Mouse (Mus musculus): ENCODE data around the gene Mnx1.

The Mnx1 gene

DNA sequence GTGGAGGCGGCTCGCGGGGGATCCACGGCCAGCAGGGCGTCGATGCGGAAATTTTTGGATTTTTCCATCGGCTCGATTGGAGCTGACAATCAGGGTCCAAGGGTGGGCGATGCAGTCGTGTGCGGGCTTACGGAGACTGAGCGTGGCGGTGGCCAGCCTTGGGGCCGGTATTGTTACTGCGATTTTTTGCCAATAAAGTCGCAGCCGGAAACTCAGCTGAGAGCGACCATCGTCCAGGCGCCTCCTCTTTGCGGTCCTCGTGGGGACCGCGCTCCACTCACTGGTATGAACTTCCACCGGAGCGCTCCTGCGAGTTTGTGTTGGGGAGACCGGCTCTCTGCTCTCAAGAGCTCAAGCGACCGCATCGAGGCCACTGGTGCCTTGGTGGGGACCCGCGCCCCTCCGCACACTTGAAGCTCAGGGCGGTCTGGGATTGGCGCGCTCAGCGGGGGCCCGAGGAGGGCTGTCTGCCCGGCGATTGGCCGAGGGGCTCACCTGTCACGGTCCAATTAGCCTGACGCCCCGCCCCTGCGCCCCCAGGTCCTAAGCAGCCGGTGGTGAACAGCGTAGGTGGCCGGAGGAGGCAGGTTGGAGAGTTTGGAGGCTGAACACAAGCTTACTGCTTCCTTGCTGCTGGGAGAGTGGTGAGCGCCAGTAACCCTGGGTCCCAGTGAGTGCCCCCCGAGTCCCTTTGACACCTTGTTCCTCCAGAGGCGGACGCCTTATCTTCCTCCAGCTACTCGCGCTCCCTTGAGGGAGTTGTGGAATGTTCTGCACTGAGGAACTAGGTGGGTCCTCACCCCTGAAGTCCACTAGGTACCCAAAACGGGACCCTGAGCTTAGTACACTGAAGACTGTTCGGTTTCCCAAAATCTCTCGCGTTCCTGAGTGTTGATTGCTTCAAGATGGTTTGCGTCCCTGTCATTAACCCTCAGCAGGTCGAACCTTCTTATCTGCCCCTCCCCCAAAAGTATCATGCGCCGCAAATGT, at the start of gene Mnx1:
Gene Mnx1, minus strand, starts transcription at position 263 of the 990 bp plus-strand sequence.
- no peak for DNase-seq (ENCODE audit: low spot score in 2 of 2)

DNA sequence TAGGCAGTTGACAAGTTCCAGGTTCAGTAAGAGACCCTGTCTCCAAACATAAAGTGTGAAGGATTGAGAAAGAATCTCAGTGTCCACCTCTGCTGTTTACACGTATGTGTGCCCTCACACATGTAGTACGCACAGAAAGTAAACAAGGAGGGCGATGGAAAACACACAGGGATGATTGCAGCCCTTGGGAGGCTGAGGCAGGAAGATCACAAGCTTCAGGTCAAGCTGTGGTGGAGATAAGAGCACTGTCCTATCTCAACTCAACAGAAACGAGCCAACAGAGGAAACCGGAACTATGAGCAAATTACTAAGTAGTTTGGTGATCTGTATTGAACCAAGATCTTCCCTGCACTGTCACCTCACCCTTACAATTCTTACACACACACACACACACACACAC, 38.2 kb upstream of the Mnx1 start:
- DNase-seq (ENCODE audit: low spot score in 2 of 2) = no peak

DNA sequence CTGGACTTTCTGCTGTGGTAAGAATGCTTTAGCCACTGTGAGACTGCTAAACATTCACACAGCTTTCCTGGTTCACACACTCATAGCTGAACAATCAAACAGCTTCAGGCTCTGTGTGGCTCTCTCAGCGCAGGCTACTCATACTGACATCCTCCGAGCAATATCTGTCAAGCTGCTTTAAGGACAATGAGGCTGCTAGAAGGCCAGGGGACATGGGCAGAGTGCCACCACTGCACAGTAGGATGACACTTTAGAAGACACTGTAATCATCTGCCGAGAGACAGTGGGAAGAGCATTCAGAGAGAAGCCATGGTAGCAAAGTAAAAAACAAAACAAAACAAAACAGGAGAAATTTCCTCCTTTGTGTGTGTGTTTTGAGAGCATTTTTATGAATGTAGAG, 37.6 kb upstream of the Mnx1 start:
- DNase-seq (ENCODE audit: low spot score in 2 of 2) = no peak

DNA sequence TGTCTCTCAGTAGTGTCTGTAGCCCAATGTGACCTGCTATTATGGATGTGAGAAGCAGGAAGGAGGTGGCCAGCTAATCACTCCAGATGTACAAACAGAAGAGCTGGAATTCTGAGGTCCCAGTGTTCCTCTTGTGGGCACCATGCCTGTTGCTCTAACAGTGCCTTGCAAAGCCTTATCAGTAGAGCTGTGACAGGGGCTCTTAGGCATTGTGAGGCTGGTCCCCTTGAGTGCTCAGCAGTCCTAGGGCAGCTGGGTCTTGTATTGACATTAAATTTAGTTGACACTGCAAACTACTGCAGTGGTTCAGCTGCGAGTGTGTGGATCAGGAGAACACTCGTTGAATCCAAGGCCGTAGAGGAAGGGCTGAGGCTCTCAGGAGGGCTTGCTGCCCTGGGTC, 28.7 kb upstream of the Mnx1 start:
- DNase-seq (ENCODE audit: low spot score in 2 of 2) = no peak

DNA sequence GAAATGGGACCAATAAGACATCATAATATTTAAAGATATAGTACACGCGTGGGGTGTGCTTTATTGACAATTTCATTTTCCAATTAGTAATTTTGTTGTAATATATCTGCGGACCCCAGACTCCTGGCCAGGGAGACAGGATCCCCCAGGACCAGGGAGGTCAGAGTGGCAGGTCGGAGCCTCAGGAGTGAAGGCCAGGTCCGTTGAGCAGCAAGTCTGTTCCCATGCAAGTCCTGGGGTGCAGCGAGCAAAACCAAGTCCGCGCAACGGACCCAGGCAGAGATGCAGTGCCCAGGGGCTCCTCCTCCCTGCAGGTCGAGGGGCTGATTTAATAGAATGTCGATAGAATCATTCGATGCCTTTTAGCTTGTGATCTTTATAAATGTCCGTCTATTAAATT, 9.1 kb upstream of the Mnx1 start:
- no peak for DNase-seq (ENCODE audit: low spot score in 2 of 2)

DNA sequence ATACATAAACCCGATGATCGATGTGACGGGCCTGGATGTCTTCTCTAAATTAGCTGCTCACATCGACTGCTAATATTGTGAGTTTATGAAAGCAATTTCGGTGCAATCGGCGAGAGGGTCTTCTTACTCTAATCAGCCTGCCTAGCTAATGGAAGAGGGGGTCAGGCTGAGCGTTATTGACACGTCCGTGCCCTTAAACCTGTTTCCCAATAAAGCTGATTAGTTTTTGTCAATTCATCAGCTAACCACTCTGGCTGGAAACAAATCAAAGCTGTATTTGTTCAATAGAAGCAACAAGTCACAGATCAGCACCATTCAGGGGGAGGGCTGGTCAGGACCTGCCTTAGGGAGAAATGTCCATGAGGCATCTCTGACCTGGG, 7.7 kb upstream of the Mnx1 start:
- DNase-seq (ENCODE audit: low spot score in 2 of 2) = no peak

DNA sequence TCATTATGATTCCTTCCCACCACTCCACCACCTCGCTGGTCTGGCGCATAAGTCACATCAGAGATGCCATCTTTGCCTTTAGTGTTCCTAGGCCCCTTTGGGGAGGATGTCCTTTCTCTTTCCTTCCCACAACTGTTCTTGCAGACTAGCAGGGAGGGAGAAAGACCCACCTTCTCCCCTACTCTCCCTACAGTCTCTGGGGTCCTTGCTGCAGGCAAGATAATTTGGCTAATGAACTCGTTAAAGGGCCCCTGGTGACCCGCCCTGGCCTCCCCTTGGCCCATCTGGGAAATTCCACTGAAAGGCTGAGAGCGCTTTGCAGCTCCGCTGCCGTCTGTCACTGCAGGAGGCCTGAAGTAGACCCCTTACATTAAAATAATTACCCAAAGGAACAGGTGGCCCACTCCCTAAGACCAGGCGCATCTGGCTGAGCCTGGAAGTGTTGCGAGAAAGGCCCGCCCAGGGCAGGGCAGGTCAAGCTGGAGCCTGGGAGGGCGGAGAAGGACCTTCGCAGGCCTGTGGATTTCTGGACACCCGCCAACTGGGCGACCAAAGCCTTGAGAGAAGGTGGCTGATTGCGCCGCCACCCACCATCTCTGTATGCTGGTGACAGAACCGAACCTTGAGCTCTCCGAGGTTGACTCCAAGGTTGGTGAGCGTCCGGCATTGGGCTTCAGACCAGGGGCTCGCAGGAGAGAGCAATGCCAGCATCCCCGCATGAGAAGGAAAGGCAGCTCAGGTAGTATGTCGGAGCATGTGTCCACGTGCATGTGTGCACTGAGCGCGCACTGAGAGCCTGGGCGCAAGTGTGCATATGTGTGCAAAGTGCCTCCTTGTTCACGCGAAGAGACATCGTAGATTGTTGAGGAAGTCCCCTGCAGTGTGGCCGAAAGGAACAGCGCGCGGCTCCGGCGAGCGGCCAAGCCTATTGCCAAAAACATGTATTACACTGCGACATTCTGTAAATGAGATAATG, 7.0 kb upstream of the Mnx1 start:
- DNase-seq (ENCODE audit: low spot score in 2 of 2) = no peak

DNA sequence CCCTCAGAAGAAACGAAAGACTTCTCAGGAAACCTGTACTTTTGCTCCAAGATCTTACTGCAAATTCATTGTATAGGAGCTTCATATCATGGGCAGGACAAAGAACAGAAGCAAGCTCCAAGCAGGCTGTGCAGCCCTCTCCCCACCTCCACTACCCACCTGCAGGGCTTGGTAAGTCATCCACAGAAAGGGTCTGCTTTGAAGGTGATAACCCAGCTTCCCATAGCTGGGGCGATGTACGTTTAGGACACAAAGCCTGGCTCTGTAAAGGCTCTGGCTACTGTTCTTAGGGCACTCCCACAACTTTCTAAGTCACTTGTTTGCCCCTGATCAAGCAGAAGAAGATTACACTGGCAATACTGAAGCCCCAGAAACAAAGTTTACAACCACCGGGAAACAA, 5.5 kb upstream of the Mnx1 start:
- DNase-seq (ENCODE audit: low spot score in 2 of 2) = no peak

DNA sequence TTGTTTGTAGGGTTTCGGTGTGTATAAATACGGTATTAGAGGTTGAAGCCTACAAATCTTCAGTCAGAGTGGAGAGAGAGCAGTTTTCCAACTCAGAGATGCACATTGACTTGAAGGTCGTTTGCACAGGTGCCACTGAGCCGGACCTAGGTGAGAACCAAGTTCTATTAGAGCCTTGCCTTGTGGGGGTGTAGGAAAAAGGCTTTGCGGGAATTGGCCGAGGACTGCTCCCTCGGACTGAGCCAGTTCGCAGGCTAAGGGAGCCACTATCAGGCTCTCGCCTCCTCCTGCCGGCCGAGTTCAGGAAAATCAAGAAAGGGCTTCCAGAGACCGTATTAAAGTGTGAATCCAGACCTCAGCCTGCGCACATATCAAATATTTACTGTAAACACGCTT, 926 bp upstream of the Mnx1 start:
- no peak for DNase-seq (ENCODE audit: low spot score in 2 of 2)

DNA sequence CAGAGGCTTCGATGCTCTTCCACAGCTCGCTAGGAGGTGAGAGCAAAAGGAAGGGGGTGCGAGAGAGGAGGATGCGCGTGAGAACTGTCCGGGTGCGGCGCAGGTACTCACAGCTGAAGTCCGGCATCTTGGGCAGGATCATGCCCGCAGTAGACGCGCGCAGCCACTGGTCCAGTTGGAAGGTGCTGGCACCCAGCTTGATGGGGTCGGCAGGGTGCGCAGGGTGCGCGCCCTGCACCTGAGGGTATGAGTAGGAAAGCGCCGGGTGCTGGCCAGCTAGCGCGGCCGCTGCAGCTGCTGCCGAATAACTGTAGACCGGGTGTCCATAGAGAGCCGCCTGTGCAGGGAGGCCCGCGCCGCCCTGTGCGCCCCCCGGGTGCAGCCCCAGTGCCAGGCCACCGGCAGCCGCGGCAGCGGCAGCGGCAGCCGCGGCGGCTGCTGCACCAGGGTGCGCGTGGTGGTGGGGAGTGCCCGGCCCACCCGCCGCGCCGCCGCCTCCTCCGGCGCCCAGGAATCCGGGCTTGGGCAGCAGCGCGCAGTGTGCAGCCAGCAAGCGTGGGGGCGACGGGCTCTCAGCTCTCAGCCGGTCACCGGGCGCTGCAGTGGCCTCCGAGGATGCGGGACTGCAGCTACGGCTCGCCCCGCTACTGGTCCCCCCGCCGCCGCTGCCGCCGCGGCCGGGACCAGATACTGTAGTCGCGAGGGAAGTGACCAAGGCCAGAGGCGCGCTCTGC, 629 bp downstream of the Mnx1 start:
- no peak for DNase-seq (ENCODE audit: low spot score in 2 of 2)

DNA sequence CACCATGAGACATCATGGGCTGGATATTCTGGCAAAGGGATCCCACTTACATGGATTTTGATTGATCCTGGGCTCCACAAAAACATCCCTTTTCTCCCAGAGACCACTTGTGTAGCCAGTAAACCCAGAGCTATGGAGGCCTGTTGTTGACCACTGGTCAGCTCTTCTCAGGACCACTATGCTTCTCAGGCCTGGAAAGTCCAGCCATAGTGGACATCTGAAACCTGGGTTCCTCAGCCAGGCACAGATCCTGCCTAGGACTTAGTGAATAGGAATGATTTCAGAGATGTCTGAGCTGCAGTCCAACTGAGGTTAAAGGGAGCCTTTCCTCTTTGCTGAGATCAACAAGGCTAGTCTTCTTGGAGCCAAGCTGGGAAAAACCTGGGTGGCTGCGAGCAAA, 2.2 kb downstream of the Mnx1 start:
- no peak for DNase-seq (ENCODE audit: low spot score in 2 of 2)

DNA sequence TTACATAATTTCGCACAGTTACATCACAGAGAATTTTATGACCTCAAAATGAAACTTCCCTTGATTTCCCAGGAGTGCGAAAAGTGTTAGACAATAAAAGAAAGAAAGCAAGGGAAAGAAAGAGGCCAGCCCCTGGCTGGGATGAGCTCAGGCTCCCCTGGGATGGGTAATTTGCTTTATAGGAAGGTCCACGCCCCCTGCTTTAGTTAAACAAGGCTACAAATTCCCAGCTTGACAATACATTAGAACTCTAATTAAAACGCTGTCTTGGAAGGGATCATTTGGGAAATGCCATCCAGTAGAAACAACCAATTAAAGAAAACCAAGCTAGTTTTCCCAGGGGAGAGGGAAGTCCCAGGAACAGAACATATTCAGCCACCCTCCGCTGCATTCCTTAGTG, 2.7 kb downstream of the Mnx1 start:
- no peak for DNase-seq (ENCODE audit: low spot score in 2 of 2)

DNA sequence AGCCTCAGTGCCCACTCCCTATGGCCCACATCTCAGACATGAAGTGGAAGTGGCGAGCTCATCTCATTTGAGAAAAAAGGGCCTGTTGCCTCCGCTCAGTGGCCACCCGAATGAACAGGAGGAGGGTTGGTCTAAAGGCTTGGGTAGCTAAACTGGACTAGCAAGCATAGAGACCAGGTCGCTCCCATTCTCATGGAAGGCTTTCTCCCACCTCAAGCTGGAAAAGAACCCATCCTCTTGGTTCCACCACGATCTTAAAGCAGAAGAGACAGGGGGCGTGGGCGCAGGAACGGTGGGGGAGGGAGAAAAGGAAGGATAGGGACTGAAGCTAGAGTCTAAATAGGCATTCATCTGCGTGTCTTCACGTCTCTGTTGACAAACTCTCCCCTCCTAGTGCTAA, 3.2 kb downstream of the Mnx1 start:
- no peak for DNase-seq (ENCODE audit: low spot score in 2 of 2)

DNA sequence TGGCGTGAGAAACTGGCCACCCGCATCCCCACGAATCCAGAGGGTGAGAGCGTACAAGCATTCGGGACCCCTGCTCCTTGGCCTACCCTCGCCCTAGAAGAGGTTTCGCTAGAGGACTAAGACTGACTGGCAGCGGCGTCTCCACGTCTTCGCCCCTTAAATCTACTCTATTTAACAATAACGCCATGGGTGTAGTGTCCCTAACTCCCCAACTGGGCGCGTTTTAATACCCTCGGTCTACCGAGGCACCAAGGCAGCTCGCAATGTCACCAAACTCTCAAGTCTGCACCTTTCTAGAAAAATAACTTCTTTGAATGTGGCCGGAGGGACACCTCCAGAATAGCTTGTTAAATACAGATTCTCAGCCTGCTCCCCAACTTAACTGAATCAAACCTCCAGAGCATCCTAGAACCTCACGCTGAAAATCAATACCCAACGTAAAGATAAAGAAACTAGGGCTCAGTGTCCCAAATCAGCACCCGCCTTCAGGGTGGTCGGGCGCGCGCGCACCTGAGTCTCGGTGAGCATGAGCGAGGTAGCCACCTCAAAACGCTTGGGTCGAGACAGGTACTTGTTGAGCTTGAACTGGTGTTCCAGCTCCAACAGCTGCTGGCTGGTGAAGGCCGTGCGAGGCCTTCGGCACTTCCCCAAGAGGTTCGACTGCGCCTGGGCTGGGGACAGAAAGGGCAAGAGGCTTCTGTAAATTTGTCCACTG, 3.9 kb downstream of the Mnx1 start:
- DNase-seq (ENCODE audit: low spot score in 2 of 2) = no peak

DNA sequence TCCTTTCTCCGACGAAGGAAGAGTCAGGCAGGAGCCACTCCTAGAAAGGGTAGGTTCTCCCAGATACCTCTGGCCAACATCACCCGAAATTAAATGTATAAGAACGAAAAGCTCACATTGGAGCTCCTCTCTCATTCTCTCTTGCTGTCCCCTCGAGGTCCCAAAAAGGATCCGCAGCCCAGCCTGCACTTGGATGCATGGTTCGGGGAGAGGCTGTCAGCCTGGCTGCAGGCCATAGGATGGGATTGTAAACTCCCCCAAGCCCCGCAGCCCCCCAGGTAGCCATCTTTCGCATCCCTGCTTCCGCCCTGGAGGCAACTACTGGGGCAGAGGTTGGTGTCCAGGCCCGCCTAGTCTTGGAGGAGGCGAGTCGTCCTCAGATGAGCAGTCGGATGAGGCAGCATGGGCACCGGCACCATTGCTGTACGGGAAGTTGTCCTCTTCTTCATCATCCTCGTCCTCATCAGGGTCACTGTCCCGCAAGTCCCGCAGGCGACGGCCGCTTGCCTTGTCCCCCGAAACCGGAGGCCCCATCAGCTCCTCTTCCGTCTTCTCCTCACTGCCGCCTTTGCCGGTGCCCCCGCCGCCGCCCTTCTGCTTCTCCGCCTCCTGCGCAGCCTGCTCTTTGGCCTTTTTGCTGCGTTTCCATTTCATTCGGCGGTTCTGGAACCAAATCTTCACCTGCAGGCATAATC, 4.6 kb downstream of the Mnx1 start:
- no peak for DNase-seq (ENCODE audit: low spot score in 2 of 2)

DNA sequence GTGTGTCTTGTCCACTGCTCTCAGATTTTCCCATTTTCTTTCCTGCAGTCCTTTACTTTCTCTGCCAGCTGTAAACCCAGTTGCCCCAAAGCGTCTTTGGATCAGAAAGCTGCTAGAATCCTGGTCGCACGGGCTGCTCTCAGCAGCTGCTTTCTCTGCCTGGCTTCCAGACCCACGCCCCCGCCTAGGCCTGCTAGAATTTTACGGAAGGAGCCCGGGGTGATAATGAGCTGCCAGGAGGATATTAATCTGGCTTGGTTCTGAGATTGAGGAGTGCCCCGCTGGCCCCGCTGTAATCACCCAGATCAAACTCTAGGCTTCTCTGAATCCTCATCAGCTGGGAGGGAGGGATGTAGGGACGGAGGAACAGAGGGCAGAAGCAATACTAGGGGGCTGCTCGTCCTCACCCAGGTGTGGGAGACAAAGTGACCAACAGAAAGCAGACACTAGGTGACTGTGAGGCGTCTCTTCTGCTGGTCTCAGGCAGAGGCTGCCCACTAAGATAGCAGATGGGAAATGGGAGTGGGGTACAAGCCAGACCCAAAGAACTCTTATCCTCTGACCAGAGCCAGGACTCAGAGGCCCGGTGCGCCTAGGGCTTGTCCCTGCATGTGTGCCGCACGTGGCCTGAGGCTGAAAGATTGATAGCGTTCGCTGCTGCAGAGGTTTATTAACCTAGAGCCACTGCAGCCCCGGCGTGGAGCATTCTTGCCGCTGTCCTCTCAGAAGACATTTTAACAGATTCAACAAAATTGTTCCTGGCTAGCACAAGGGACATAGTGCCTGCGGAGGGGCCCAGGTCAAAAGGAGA, 6.2 kb downstream of the Mnx1 start:
- no peak for DNase-seq (ENCODE audit: low spot score in 2 of 2)

DNA sequence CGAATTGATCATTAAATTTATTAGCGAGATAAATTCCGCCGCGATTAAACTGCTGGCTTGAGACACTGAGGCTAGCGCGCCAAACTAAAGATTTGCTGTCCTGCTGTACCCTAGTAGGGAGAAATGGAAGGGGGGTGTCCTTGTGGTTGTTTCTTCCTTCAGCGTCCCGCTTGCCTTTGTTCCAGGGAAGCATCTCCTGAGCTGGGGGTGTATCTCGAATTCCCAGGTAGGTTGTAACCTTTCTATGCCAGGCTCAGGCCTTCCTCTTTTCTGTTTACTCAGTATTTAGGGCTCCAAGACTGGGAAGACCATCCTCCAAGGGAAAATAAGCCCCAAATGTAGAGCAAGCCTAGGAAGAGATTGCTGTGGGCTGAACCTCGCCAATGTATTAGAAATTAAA, 6.9 kb downstream of the Mnx1 start:
- DNase-seq (ENCODE audit: low spot score in 2 of 2) = no peak

DNA sequence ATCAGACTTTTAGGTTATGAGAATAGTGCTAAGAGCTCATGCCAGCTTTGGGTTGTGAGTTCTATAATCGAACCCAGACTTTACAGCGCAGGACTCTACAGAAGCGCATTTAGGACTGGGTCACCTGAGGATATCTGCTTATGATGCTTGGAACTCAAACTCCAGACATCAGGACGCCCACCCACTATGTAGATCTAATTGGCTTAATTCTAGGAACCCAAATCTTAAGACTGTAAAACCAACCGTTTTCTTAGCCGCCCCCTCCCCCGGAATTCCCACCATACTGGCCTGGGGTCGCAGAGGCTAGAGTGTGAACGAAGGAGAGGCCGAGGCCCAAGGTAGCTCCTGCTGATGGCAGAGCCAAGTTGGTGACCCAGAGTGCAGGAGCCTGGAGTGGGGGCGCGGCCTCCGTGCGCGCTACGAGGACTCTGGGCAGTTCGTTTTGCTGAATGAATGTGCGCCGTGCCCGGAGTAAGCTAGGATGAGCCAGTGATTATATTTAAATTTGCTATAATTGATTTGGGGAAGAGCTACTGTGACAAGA, 7.3 kb downstream of the Mnx1 start:
- no peak for DNase-seq (ENCODE audit: low spot score in 2 of 2)

DNA sequence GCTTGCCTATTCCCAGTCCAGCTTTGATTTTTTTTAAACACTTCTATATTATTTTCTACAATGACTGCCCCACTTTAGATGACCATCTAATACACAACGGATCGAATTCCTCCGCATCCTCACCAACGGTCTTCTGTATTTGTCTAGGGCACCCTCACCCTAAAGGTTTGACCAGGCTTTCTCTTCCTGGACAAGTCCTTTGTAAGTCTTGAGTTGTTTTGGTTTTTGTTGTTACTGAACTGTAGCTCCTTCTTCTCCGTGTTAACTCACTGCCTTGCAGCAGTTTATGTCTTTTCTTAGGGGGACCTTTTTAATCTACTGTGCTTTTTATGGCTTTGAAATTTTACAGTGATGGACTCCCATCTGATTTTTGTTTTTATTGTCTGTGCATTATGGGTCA, 8.0 kb downstream of the Mnx1 start:
- no peak for DNase-seq (ENCODE audit: low spot score in 2 of 2)

DNA sequence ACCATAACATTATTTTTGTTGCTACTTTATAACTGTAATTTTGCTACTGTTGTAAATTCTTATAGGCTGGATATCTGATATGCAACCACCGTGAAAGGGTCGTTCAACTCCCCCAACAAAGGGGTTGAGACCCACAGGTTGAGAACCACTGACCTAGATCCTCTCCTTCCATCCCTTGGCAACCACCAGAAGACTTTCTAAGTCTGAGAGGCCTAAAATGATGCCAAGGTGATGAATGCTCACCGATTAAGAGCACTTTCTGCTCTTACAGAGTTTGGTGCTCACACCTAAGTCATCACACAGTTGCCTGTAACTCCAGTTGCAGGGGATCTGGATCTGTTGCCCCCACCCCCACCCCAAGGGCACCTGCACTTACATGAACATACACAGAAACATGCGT, 8.8 kb downstream of the Mnx1 start:
- DNase-seq (ENCODE audit: low spot score in 2 of 2) = no peak
